Mouse (Mus musculus) layer of hippocampus, adult 9-10 months (tissue): Measurements from ENCODE around the gene Sulf2.

Experiments
- DNase-seq: peaks from one replicate; pipeline ENCODE4 v3.0.0; 2022; ENCODE audit warnings: low spot score

Sulf2 gene

DNA sequence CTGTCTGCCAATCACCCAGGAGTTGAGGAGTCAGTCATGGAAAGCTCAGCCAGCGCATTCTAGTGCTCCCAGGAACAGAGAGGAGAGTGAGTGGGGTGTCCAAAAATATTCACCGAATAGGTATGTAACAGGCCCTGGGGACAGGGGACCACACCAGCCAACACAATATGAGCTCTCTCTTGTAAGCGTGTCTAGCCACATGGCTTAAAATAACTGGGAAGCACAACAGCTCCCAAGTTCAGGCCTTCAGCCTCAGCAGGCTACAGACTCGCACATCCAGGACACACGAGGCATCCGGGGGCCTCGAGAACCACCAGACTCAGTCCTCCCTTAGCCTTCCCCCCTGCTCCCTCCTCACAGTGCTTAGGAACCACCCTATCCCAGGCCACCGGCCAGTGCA, 6.0 kb downstream of the Sulf2 start:
- DNase-seq, result no peak

DNA sequence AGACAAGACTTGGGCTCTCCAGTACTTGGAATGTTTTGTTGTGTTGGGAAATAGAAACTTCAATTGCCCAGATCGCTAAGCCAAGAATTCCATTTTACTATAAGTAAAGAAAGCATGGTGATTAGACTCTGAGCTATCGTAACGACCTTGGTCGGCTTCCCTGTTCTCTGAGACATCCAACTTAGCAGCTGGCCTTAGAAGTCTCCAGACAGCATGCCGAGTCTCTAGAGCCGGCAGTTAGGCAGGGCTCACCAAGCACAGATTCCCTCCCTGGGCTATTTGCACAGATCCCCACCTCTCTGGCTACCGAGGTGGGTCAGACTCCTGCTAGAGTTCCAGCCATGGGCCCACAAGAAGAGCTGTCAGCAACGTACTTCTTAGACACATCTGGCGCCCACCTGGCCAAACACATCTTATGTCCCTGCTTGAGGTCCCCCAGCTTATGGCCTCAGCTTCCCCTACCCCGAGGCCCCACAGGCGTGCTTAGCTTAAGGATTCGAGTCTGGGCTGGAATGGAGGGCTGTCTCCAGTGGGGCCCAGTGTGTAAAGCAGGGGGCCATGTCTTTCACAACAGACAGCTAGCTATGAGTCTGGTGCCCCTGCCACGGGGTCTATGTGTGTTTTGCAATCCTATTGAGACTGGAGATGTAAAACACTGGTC, 6.7 kb downstream of the Sulf2 start:
- no peak for DNase-seq

DNA sequence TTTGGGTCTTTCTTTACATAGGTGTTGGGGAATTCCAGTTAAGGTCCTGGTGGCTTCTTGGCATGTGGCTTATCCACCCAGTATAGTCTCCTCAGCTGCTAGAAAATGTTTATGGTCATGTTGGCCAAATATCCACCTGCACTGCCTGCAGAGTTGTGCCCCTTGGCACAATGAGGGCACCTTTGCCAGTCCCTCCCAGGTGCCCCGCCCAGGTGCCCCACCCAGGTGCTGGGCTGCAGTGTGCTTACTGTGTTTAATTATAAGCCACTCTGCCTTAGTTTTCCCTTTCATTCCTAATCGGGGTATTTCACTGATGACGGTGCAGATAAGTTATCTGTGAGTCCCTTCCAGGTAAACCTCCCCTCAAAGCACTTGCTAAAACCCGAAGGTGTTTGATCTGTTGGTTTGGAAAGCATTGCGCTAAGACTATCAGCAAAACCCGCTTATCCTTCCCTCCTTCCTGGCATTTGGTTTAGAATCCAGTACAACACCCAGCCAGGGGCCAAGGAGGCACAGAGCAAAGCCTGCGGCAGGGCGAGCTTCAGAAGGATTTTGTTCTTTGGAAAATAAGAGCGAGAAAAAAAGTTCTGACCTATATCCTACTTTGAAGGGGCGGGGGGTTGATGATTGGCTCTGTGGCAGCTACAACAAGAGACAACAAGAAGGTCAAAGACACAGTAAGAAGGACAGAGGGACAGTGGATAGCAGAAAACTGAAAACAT, 7.4 kb downstream of the Sulf2 start:
- no peak for DNase-seq

DNA sequence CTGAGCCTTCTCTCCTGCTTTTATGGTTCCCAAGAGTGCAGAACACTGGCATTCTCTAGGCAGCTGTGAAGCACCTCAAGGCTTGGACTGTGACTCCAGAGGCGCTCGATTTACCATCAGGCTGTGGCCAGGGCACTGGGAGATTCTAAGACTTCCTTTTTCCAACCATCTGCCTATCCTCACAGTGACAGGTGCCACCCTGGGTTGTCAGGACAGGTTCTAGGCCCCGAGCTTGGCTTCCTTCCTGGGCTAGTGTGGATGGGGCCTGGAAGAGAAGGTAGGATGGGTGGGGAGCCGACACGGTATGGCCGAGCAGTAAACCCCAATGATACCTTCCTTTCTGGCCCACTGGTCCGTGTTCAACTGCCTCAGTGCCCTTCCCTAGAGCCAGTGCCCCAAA, 9.0 kb downstream of the Sulf2 start:
- DNase-seq, result no peak

DNA sequence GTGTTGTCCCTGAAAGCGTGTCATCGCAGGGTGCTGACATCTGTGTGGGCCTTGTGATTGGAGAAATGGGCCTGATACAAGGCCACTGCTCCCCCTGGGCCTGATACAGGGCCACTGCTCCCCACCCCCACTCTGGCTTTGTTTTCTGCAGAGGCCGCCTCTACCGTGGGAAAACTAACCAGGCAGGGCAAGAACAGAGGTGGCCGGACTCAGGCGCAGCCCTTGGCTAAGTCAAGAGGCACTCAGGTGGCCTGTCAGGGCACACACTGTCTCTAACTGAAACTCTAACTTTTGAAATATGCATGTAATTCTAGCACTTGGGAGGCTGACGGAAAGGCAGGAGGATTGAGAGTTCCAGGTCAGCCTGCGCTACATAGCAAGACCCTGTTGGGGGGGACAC, 10.4 kb downstream of the Sulf2 start:
- DNase-seq, result no peak

DNA sequence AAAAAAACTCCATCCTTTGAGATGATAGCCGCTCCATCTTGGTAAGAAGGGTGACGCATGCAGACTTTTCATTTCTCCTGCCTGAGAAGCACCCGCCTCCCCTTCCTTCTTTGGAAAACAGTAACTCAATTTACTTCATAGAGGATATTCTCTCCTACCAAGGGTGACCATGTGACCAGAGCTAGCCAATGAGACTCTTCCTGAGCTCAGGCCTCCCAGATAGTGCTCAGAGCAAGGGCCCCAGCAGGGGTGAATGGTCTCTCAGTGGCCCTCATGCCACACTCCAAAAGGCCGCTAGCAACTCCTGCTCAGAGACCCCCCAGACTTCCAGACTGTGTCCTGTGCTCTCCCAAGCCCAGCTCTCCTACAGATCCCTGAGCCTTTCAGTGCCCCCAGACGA, 11.6 kb downstream of the Sulf2 start:
- DNase-seq, result no peak

DNA sequence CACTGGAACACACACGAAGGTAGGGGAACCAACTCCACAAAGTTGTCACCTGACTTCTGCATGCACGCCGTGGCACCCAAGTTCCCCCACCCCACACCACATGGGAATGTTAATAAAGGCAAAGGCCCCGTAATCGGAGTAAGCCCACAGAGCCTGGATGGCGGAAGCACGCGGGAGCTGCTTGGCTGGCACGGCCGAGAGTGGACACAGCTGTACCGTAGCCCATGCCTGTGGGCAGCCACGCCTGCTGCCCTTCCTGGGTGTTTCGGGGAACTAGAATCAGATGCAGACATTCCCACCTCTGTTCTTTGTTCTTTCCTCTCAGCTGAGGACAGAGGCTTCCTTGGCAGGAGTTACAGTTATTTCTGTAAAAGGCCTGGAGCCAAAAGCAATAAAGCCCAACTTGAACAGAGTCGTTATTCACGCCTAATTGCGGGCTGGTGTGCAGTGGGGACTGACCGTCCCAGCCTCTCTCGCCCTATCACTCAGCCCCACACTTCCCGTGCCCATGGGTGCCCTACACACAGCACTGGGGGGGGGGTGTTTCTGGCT, 12.8 kb downstream of the Sulf2 start:
- DNase-seq, result no peak

DNA sequence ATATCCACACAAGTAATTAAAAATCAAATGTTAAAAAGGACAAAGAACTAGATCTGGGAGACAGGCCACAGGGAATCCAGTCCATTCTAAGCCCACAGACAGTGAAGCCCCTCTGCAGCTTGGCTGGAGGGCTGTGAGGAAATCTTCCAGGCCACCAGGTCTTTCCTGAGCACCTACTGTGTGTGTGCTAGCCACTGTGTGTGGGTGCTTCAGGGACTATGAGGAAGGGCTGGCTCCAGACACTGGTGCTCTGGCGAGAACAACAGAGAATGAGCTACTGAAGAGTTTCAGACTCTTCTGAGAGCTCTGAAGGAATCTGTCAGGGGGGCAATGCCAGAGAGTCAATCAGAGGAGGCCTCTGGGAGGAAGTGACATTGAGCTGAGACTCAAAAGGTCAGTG, 13.6 kb downstream of the Sulf2 start:
- DNase-seq, result no peak

DNA sequence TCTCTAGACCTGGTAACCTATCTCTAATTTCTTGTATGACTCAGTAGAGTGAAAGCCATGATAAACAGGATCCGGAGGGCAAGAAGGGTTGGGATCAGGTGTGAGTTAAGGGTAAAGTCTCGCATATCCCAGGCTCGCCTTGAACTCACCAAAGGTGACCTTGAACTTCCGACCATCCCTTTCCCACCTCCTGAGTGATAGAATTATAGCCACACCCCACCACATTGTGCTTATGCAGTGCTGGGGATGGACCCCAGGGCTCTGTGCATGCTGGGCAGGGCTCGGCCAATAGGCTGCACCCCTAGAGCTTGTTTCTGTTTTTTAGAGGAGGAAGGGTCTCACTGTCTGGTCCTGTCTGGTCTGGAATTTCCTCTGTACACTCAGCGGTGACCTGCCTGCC, 14.4 kb downstream of the Sulf2 start:
- no peak for DNase-seq

DNA sequence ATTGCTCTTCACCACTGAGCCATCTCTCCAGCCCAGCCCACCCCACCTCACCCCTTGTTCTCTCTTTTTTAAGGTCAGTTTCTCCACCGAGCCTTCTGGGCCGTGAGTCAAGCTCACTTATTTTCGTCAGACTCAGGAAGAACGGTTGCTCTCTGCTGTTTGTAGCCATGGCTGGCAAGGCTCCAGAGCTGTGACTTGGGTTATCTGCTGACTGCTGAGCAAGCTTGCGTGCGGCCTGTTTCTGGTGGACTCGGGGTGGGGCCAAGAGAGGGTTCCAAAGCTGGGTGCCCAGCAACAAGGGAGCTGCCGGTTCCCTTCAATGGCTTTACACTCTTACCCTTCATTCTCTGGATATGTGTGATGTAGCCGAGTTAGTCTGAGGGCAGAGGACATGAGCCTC, 15.0 kb downstream of the Sulf2 start:
- DNase-seq, result no peak

DNA sequence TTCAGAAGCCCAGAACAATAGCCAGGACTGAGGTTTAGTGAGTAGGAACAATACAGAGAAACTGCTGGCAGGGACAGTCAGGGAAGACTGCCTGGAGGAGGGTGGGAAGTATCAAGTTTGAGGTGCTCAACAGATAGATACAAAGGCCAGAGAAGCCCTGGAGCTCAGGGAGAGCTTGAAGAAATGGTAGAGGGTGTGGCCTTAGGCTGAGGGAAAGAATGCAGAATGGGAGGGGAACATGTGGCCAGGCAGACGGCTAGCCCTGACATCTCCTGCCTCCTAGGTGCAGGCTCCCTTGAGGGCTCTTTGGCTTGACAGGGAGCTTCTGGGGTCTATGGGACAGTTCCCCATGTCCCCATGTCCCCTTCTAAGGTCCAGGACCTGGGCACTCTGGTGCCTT, 17.2 kb downstream of the Sulf2 start:
- DNase-seq, result no peak

DNA sequence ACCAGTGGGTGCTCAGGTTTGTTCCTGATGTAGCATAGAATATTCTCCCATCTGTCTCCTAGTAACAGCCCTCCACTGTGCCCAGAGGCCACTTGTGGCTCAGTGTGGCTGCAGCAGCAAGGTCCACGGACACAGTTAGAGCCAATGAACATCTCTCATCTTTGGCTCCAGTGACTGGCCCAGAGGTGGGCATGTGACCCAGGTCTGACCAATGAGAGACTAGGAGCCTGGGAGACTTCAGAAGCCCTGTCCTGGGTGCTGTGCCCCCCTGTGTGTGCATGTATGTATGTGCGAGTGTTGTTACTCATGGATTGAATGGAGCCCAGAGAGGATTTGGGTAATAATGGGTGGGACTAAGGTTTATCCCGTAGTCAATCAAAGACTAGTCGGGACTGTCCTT, 18.0 kb downstream of the Sulf2 start:
- no peak for DNase-seq

DNA sequence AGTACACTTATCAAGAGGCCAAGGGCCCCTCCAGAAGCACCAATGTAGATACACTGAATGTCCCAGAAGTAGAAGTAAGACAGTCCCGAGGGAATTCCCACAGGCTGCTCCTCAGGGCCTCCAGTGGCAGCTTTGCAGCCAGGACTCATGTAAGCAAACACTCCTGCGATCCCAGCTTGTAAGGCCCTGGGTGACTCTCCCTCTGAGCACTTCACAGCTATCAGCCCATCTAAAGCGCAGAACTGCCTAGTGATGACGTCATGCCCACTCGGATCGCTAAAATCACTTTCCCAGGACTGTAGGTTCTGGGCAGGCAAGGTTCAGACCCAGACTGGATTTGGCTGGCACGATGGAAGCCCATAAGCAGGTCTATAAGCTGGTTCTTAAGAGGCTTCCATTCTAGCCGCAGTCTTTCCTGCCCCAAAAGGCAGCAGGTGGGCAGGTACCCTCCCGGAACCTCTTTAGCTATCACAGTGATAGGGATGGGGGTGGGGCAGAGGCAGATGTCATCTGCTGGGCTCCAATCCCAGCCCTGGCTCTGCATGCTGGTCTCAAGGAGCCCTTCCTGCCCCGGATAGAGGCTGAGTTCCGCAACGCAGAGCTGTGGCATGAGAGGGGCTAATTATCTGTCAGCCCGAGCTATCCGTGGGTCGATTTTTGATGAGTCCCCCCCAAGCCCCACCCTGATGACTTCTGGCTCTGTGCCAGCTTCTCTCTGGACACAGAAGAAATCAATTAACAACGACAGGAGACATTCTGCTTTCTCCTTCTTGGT, 19.6 kb downstream of the Sulf2 start:
- no peak for DNase-seq

DNA sequence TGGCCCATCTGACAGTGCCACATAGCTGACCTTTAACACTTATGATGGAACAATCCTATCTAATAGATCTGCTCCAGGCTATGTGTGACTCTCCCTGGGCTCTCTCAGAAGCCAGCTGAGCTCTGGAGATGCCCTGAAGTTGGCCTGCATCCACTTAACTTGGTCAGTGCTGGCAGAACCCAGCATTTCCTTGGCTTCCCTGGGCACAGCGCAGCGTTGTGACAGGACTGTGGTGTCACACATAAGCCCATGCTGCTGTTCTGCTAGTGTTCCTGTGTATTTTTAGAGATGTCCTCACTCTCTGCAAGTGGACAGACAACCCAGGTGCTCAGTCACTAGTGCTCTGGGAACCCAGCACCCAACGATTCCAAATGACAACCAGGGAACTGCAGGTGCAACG, 26.7 kb downstream of the Sulf2 start:
- no peak for DNase-seq

DNA sequence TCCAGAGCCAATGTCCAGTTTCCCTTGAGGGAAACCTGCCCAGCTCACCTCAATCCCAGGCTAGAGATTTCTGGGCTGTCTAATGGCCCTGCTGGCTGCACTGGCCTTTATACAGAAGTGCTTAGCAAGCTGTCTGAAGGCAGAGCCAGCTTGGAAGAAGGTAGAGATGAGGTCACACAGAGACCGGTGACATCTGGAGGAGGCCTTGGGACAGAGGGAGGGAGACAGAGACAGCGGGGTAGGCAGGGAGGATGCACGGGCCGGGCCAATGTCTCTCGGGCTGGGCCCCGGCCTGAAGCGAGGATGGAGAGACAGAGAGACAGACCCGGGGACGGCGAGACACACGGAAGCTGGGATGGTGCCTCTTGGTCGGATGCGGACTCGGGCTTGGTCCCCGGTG, 27.4 kb downstream of the Sulf2 start:
- no peak for DNase-seq

DNA sequence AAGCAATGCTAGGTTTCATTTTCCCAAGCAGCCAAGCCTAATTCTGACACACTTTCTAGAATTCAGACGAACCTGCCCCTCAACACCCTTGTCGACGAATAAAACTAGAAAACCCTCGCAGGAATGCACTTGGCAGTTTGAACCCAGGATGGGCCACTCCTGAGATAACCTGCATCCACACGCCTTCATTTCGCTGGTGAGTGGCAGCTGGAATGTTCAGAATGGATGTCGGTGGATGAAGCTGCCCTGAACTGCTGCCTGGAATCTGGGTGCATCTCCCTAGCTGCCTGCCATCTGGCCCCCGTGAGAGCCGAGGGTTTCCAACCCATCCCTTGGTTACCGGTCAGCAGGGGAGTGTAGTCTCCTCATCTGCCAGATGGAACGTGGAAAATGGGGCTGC, 29.1 kb downstream of the Sulf2 start:
- no peak for DNase-seq

DNA sequence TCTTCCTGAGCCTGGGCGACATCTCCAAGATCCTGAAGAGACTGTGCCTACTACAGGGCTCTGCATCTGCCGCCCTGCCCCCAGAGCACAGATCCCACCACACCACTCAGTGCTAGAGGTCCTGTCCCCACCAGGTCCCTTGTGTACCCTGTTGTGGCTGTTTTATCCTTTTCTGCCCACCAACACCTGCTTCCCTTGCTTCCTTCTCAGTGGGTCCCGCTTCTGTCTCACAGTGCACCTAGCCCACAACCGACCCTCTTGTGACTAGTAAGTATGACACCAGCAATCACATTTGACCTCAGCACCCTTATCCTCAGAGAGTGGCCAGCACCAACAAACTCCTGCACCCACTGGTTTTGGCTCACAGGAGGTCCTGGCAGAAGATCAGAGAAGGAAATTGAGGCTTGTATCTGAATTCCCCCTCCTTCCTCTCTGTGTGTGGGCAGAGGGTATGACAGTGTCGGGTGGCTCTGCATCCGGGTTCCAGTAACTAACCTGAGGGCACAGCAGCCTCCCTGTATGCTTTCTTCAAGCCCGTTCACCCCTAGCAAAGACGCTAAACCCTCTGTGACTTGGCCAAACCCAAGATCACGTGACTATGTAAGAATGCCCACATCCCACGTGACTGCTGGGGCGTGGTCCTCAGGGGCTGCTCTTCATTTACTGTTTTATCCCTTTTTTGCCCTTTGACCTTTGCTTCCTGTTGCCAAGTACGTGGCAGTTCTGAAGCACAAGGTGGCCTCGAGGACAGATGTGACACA, 29.8 kb downstream of the Sulf2 start:
- DNase-seq, result no peak

DNA sequence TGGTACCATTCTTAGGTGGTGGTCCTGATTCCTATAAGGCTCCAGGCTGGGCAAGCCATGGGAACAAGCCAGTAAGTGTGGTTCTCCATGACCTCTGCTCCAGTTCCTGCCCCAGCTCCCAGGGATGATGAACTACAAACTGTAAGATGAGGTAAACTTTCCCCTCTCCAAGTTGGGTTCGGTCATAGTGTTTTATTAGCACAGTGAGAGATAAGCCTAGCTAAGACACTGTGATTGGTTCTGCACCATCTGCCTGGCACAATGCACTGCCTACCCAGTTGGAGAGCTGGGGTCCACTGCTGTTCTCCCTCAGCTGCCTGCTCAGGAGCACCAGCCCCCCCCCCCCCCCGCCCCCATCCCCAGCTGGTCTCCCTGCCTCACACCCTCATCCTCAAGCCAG, 30.4 kb downstream of the Sulf2 start:
- no peak for DNase-seq

DNA sequence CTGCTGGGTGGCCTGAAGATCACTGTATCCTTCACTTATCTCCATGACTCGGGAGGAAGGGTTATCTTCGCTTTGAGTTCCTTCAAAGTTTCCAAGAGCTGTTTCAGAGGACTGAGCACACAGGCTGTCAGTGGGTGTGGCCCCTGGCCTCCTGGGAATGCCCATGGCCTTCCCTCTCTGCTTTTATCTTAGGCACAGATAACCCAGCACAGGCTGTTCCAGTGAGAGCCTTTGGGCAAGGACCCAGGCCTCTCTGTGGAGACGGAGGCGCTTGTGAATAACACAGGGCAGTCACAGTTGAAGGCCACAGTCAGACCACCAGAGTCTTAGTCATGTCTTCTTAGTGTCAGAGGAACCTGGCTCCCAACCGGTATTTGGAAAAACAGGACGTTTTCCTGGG, 32.7 kb downstream of the Sulf2 start:
- no peak for DNase-seq

DNA sequence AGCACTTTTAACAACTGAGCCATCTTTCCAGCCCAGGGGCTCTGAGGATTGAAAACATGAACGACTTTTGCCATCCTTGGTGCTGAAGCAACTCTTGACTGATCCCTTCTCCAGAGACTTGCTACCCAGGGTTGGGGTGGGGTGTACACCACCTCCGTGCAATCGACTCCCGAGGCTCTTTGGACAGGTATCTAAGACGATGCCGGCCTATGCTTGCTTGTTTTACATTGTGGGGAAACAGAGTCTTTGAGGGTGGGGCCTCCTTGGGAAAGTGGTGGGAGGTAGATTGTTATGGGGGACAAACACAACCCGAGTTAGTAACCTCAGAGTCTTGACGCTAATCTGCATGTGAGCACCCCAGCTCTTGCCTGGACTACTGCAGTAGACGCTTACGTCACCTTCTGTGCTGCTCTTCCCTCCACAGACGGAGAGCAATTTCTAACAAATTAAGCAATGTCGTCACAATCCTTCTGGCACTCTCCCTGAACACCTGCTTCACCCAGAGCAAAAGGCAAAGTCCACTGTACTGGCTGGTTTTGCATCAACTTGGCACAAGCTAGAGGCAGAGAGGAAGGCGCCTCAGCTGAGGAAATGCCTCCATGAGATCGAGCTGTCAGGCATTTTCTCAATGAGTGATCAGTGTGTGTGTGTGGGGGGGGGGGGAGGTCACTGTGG, 33.6 kb downstream of the Sulf2 start:
- no peak for DNase-seq

DNA sequence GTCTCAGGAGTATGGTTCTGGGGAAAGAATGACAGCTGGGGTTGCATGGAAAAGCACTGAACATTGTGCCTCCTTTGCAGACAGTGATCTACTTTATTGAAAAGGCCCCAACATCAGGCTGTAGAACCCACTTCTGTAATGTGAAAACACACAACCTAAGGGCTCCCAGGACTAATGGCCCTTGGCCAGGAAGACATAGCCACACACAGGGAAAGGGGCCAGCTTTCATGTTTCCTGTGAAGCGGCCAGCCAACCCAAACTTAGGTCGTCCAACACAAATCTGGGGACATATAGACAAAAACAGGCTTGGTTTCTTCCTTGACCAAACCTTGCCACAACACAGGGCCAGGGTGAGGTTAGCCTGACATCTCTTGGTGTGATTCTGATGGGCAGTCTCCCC, 35.5 kb downstream of the Sulf2 start:
- no peak for DNase-seq

DNA sequence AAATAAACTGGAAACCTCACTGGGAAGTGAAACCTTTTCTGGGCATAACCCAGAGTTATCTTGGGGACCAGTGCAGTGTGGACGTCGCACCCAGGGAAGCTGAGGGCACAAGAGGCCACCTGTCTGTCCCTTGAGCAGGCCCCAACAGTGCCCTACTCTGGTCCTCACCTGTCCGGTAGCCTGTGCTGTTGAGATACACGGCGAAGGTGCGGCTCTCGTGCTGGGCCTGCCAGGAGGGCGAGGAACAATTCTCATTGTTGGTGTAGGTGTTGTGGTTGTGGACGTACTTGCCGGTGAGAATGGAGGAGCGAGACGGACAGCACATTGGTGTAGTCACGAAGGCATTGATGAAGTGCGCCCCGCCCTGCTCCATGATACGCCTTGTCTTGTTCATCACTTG, 38.8 kb downstream of the Sulf2 start:
- DNase-seq, result no peak
